Mouse (Mus musculus) inflammation-experienced regulatory T-cells (primary cell): ENCODE results near the gene Gm28035. TPM values are rescaled to one million over a fixed set of nuclear protein-coding genes. Genes with fewer than 3 reads are reported as not detected.

Experiments used
- polyA plus RNA-seq, 2 experiments: library from polyadenylated mRNA; unstranded; fragments of 100-300 nt; shearing (Covaris generic); gene quantifications; one replicate each; pipeline ENCODE4 v1.2.1; 2017

The Gm28035 gene
- 1 to 10 TPM; 4.0 to 5.9 TPM for polyA plus RNA-seq

GRCm38 (mm10) chr2:30240267-30240666 is at the start of gene Gm28035:
Gene Gm28035 (plus strand): TSS chr2:30240567.

GRCm38 (mm10) chr2:30205629-30206357 is 34.6 kb upstream of the Gm28035 start, which contains the start of gene Kyat1:
Gene Kyat1 (minus strand): TSS chr2:30205847.

DNA sequence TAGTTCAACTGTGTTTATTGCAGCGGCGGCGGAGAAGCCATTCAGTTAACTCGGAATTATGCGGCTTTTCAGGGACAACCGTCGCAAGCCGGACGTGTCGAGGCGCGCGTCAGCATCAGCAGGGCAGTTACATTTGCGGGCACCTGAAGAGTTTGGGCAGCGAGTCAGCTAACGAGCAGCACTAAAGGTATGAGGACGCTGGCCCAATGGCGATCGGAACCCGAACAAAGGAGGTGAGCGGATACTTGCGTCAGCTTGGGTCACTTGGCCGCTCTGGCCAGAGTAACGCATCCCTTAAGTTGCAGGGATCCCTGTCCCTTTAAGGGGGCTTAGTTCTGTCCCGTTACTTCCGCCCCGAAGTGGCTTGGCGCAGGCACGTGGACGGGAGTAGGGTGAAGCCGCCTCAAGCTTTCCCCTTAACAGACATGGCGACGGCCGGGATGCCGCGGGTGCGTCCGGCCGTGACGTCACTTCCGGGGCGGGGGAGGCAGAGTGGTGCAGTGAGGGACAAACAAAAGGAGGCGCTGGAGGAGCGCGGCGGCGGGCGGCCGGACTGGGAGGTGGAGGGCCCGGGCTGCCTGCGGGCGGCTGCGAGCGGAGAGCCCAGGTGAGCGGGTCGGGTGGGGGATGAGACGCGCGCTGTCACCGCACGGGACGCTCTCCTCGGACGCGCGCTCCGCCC is 3.0 kb upstream of the Gm28035 start, which contains the start of gene Lrrc8a:
Gene Lrrc8a (plus strand): TSS at position 517 of the 682 bp plus-strand sequence.

DNA sequence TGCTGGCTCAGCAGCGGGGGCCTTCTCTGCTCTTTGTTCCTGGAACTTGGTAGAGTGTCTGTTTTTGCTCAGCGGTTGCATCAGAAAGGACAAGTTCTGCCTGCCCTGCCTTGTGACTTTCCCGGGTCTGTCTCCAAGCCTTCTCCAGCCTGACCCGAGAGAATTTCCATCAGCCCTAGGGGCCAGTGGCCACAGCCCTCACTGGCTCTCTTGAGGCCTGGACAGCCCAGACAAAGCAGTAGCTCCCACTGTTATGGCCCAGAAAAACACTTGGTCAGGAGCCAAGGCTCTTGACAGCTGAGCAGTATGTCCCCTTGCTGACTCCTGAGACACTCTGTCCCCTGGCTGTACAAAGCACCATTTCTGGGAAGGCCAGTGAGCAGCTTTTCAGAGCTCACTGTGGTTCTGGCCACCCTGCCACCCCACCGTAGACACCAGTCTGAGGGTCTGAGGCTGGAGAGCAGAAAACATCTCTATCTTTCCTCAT is 25.4 kb downstream of the Gm28035 start, which contains the start of gene Phyhd1:
Gene Phyhd1 (plus strand): TSS at position 437 of the 487 bp plus-strand sequence.

GRCm38 (mm10) chr2:30280743-30281142 is 40.4 kb downstream of the Gm28035 start, which contains the start of gene Gm28038:
Gene Gm28038 (plus strand): TSS chr2:30281043.

DNA sequence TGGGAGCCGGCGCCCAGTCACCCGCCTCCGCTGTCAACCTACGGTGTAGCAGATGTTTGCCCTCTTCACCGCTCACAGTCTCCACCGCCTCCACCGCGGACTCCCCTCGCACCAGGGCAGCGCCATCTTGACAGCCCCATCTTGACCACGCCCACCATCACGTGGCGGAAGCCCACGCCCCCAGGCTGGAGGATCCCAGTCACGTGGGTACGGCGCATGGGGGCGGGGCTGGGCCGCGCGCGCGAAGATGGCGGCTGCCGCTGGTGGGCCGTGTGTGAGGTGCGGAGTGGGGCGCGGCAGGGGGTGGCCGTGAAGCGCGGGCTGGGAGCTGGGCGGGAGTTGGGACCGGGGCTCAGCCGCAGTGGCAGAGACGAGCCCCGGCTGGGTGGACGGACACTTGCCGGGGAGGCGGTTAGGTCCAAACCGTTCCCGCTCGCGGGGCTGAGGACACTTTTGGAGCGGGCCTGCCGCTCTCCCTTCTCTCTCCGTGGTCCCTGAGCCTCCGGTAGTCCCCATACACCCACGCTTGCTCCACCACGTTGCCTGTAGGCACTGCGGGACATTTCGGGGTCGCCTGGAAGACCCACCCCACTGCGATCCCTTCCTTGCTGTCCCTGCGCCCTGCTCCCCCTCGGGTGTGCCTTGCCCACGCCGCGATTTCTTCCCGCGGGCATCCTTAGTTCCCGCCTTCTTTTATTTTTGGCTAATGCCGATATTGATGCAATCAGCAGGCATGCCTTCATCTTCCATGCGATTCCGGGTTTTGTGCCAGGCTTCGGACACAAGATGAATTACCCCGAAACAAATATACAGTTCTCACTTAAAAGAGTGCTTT is 46.0 kb downstream of the Gm28035 start, which contains the start of the genes Dolk and Nup188:
Gene Dolk (minus strand): TSS at position 143 of the 835 bp plus-strand sequence.
Gene Nup188 (plus strand): TSS at position 206 of the 835 bp plus-strand sequence.

Other genes starting within 250 kb of the Gm28035 start
- 1 to 10 TPM in 1 of 2 experiments, under 1 TPM in 1; 0.44 to 1.6 TPM for gene Wdr34, start 191.7 kb upstream of the Gm28035 start, polyA plus RNA-seq
- gene Set, start 183.2 kb upstream of the Gm28035 start, polyA plus RNA-seq: 100 to 1,000 TPM; 308 to 332 TPM
- gene Pkn3, start 162.9 kb upstream of the Gm28035 start, polyA plus RNA-seq: 1 to 10 TPM in 1 of 2 experiments, under 1 TPM in 1; 0.95 to 1.0 TPM
- 10 to 100 TPM; 23.8 to 24.7 TPM for gene Zdhhc12, start 146.9 kb upstream of the Gm28035 start, polyA plus RNA-seq
- 10 to 100 TPM; 56.8 to 63.1 TPM for gene Zer1, start 116.0 kb upstream of the Gm28035 start, polyA plus RNA-seq
- gene Tbc1d13, start 106.8 kb upstream of the Gm28035 start, polyA plus RNA-seq: 1 to 10 TPM; 8.0 to 8.5 TPM
- 10 to 100 TPM; 21.3 to 22.8 TPM for gene Endog, start 69.1 kb upstream of the Gm28035 start, polyA plus RNA-seq
- gene Spout1, start 62.1 kb upstream of the Gm28035 start, polyA plus RNA-seq: 10 to 100 TPM; 45.4 to 58.7 TPM
- gene Kyat1, start 34.7 kb upstream of the Gm28035 start, polyA plus RNA-seq: 10 to 100 TPM; 11.3 to 15.4 TPM
- 1 to 10 TPM; 6.3 to 8.7 TPM for gene Lrrc8a, start 2.9 kb upstream of the Gm28035 start, polyA plus RNA-seq
- 1 to 10 TPM; 4.3 to 5.8 TPM for gene Phyhd1, start 25.6 kb downstream of the Gm28035 start, polyA plus RNA-seq
- gene Gm28038, start 40.5 kb downstream of the Gm28035 start, polyA plus RNA-seq: not detected
- 10 to 100 TPM; 14.8 to 16.7 TPM for gene Dolk, start 45.8 kb downstream of the Gm28035 start, polyA plus RNA-seq
- gene Nup188, start 45.8 kb downstream of the Gm28035 start, polyA plus RNA-seq: 10 to 100 TPM; 15.6 to 19.4 TPM
- gene Sh3glb2, start 118.8 kb downstream of the Gm28035 start, polyA plus RNA-seq: 100 to 1,000 TPM; 134 to 153 TPM
- gene Miga2, start 123.7 kb downstream of the Gm28035 start, polyA plus RNA-seq: 10 to 100 TPM; 11.5 to 12.3 TPM
- gene Dolpp1, start 151.7 kb downstream of the Gm28035 start, polyA plus RNA-seq: 10 to 100 TPM; 28.2 to 49.9 TPM
- 10 to 100 TPM in 1 of 2 experiments, 1 to 10 TPM in 1; 6.1 to 10.7 TPM for gene Crat, start 175.2 kb downstream of the Gm28035 start, polyA plus RNA-seq
- 100 to 1,000 TPM in 1 of 2 experiments, 10 to 100 TPM in 1; 96.0 to 101 TPM for gene Ptpa, start 175.5 kb downstream of the Gm28035 start, polyA plus RNA-seq
- gene Ier5l, start 233.7 kb downstream of the Gm28035 start, polyA plus RNA-seq: 1 to 10 TPM in 1 of 2 experiments, under 1 TPM in 1; 0.61 to 6.9 TPM